Mouse (Mus musculus): ENCODE results near the gene Mrps18a.

Mrps18a gene

GRCm38 (mm10) chr17:46102608-46103159, 8.1 kb upstream of the Mrps18a start:
- no peak for DNase-seq

- DNase-seq = no peak
Measured at GRCm38 (mm10) chr17:46104487-46104886, 6.3 kb upstream of the Mrps18a start.

GRCm38 (mm10) chr17:46108286-46108685, 2.5 kb upstream of the Mrps18a start:
- no peak for DNase-seq

GRCm38 (mm10) chr17:46115489-46115888, 4.7 kb downstream of the Mrps18a start:
- DNase-seq = no peak

- DNase-seq = no peak
Measured at GRCm38 (mm10) chr17:46116138-46116537, 5.4 kb downstream of the Mrps18a start.

- no peak for DNase-seq
Measured at GRCm38 (mm10) chr17:46116881-46117280, 6.1 kb downstream of the Mrps18a start.

- DNase-seq = no peak
Measured at GRCm38 (mm10) chr17:46117623-46118422, 7.0 kb downstream of the Mrps18a start.

GRCm38 (mm10) chr17:46118423-46118850, 7.7 kb downstream of the Mrps18a start:
- no peak for DNase-seq

GRCm38 (mm10) chr17:46119641-46120040, 8.9 kb downstream of the Mrps18a start:
- peak; percentile 53 for DNase-seq

GRCm38 (mm10) chr17:46122791-46123190, 12.0 kb downstream of the Mrps18a start:
- DNase-seq = no peak

GRCm38 (mm10) chr17:46123285-46123684, 12.5 kb downstream of the Mrps18a start:
- no peak for DNase-seq

GRCm38 (mm10) chr17:46123953-46124700, 13.3 kb downstream of the Mrps18a start:
- DNase-seq = no peak

- no peak for DNase-seq
Measured at GRCm38 (mm10) chr17:46126608-46127007, 15.8 kb downstream of the Mrps18a start.

GRCm38 (mm10) chr17:46127814-46128493, 17.2 kb downstream of the Mrps18a start:
- DNase-seq = no peak

- DNase-seq = no peak
Measured at GRCm38 (mm10) chr17:46129741-46130498, 19.1 kb downstream of the Mrps18a start.

GRCm38 (mm10) chr17:46132058-46132718, 21.4 kb downstream of the Mrps18a start:
- peak; percentile 60 for DNase-seq

- no peak for DNase-seq
Measured at GRCm38 (mm10) chr17:46132862-46133261, 22.1 kb downstream of the Mrps18a start.

GRCm38 (mm10) chr17:46138563-46139236, 27.9 kb downstream of the Mrps18a start:
- no peak for DNase-seq

- DNase-seq = no peak
Measured at GRCm38 (mm10) chr17:46139872-46140271, 29.1 kb downstream of the Mrps18a start.

- peak; percentile 84 for DNase-seq
Measured at GRCm38 (mm10) chr17:46143578-46144423, 33.0 kb downstream of the Mrps18a start, which contains the start of gene Rsph9. Rsph9 (minus strand) TSS chr17:46144216.

Data from right cerebral cortex, postnatal 25 days (tissue).